Mouse (Mus musculus) liver, adult 2 months (tissue): ENCODE measurements around the gene Zw10. TPM values are rescaled to one million over a fixed set of nuclear protein-coding genes. Genes with fewer than 3 reads are reported as not detected.

Source experiments
- DNase-seq: peaks from one replicate; pipeline ENCODE4 v3.0.0-alpha.2; 2011; ENCODE audit warnings: low read depth, low spot score; ENCODE audit errors: extremely low read depth
- H3K27ac ChIP-seq: fragments of 200-500 bp; replicated peaks from 2 replicates; pipeline ENCODE4 v1.5.1; 2012; ENCODE audit warnings: low read depth, mild to moderate bottlenecking, control low read depth, inconsistent platforms, low read length; ENCODE audit not compliant: insufficient read depth
- H3K27me3 ChIP-seq: fragments of 200-500 bp; 2 replicates; pipeline ENCODE4 v1.6.1; 2012; ENCODE audit warnings: mild to moderate bottlenecking, moderate library complexity, low read length, inconsistent platforms; ENCODE audit not compliant: control insufficient read depth, insufficient read depth
- H3K36me3 ChIP-seq: fragments of 200-500 bp; 2 replicates; pipeline ENCODE4 v1.6.1; 2012; ENCODE audit warnings: low read length, inconsistent platforms; ENCODE audit not compliant: control insufficient read depth, insufficient read depth
- H3K4me1 ChIP-seq: fragments of 200-500 bp; 2 replicates; pipeline ENCODE4 v1.6.1; 2011; ENCODE audit warnings: low read length; ENCODE audit not compliant: control insufficient read depth, insufficient read depth
- H3K4me3 ChIP-seq: fragments of 200-500 bp; 2 replicates; pipeline ENCODE4 v1.5.1; 2011; ENCODE audit warnings: low read depth, mild to moderate bottlenecking, control low read depth, low read length, moderate library complexity; ENCODE audit not compliant: insufficient read depth
- H3K79me2 ChIP-seq: fragments of 200-500 bp; 2 replicates; pipeline ENCODE4 v1.6.1; 2012; ENCODE audit warnings: inconsistent platforms, mild to moderate bottlenecking, low read length, moderate library complexity; ENCODE audit not compliant: control insufficient read depth, insufficient read depth
- H3K9ac ChIP-seq: fragments of 200-500 bp; 2 replicates; pipeline ENCODE4 v1.6.1; 2012; ENCODE audit warnings: low read depth, mild to moderate bottlenecking, control low read depth, inconsistent platforms, low read length
- CTCF ChIP-seq: fragments of 200-500 bp; IDR thresholded peaks from 2 replicates; pipeline ENCODE4 v1.5.1; 2011; ENCODE audit warnings: low read depth, low read length, control low read depth
- POLR2A ChIP-seq: fragments of 200-500 bp; IDR thresholded peaks from 2 replicates; pipeline ENCODE4 v1.6.1; 2011; ENCODE audit warnings: low read length, control low read depth; ENCODE audit not compliant: insufficient read depth; ENCODE audit errors: extremely low read depth
- WGBS: fragments of 180-500 bp; shearing (Covaris S2); methylation state at CpG from one replicate; pipeline ENCODE4 v1.1.7; 2018; 5-methylcytosine and 5-hydroxymethylcytosine counted together
- polyA plus RNA-seq: library from polyadenylated mRNA; depleted of rRNA; stranded (reverse); fragments of >200 nt; gene quantifications from 2 replicates; pipeline ENCODE4 v1.2.3, GENCODE M21; 2012; rRNA removed
- total RNA-seq: library from RNA; depleted of rRNA; stranded (reverse); fragments of >200 nt; gene quantifications from 2 replicates; pipeline ENCODE4 v1.2.3, GENCODE M21; 2014; rRNA removed

The Zw10 gene
- total and polyA plus RNA-seq, 2 experiments, result 6.1 to 9.9 TPM

GRCm38 (mm10) chr9:49118271-49118825, 62.9 kb downstream of the Zw10 start:
- TF ChIP-seq POLR2A, result no peak
- no peak for TF ChIP-seq CTCF
- no peak for DNase-seq
- no peaks in the 10 kb centered on the region for H3K79me2 ChIP-seq
- no peaks in the 10 kb centered on the region for H3K4me1 ChIP-seq
- WGBS, result 48% methylated on average over 3 of the region's 3 CpGs
- no peak overlapping the region for H3K4me3 ChIP-seq
- no peaks in the 10 kb centered on the region for H3K27me3 ChIP-seq
- no peak overlapping the region for H3K27ac ChIP-seq
- H3K36me3 ChIP-seq, result no peaks in the 10 kb centered on the region
- H3K9ac ChIP-seq, result no peak overlapping the region

DNA sequence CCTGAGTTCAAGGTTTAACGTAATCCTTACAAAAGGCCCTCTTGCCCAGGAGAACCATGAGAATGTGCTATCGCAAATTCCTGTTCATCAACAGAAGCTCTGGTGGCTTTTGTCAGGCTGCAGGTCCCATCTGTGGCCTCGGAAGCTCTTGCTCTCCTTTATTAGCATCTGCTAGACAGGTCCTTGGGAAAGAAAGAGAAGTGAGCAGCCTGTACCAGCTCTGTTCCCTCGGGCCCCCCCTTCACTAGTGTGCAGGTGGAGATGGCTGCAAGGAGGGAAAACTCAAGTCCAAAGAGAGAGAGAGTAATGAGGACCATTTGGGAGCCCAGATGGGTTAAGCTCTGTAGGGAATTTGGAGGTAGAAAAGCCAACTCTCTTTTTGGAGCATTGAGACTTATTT, 64.3 kb downstream of the Zw10 start:
- no peaks in the 10 kb centered on the region for H3K36me3 ChIP-seq
- H3K27ac ChIP-seq, result no peak overlapping the region
- no peak for DNase-seq
- no peaks in the 10 kb centered on the region for H3K4me1 ChIP-seq
- H3K79me2 ChIP-seq, result no peaks in the 10 kb centered on the region
- no peak overlapping the region for H3K4me3 ChIP-seq
- TF ChIP-seq CTCF, result no peak
- no peak for TF ChIP-seq POLR2A
- H3K9ac ChIP-seq, result no peak overlapping the region
- 67% methylated on average over 4 of the region's 4 CpGs for WGBS
- no peaks in the 10 kb centered on the region for H3K27me3 ChIP-seq

DNA sequence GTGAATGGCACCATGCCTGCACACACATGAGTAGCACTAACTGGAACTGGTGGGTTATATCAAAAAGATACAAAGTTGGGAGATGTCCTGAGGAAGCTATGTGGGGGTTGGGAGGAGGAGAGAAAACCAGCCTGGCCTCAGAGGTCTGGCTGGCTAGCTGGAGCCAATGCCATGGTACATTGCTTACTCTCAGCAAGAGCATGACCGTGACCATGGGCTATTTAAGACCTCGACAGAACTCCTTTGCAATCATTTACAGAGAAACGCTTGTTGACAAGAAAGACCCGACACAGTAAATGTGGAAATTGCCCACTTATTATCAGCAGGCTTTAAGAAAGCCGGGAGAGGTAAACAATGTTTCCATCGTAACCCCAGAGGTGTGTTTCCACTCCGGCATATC, 70.3 kb downstream of the Zw10 start:
- Histone ChIP-seq H3K27me3 (no peaks in the 10 kb centered on the region), H3K27ac (no peak overlapping the region), H3K4me1 (no peaks in the 10 kb centered on the region), H3K79me2 (no peaks in the 10 kb centered on the region), H3K9ac (no peak overlapping the region), H3K36me3 (no peaks in the 10 kb centered on the region), H3K4me3 (no peak overlapping the region)
- WGBS, result 65% methylated on average over 7 of the region's 7 CpGs
- TF ChIP-seq POLR2A (no peak), CTCF (no peak)
- DNase-seq, result no peak

Other genes with a start within 250 kb of the Zw10 start
- gene Zbtb16, start 219.4 kb upstream of the Zw10 start, total RNA-seq, result 19.3 and 24.2 TPM in 2 replicates
- gene Zbtb16, start 219.4 kb upstream of the Zw10 start, polyA plus RNA-seq, result 5.3 and 7.2 TPM in 2 replicates
- not detected in 2 replicates for gene Htr3a, start 144.5 kb upstream of the Zw10 start, total RNA-seq
- gene Htr3a, start 144.5 kb upstream of the Zw10 start, polyA plus RNA-seq, result not detected in 2 replicates
- gene Htr3b, start 90.6 kb upstream of the Zw10 start, total RNA-seq, result not detected in 2 replicates
- not detected in 2 replicates for gene Htr3b, start 90.6 kb upstream of the Zw10 start, polyA plus RNA-seq
- 6.1 and 8.0 TPM in 2 replicates for gene Usp28, start 70.2 kb upstream of the Zw10 start, total RNA-seq
- gene Usp28, start 70.2 kb upstream of the Zw10 start, polyA plus RNA-seq, result 6.4 and 8.2 TPM in 2 replicates
- gene Tmprss5, start 25.6 kb downstream of the Zw10 start, total RNA-seq, result not detected in 2 replicates
- not detected in 2 replicates for gene Tmprss5, start 25.6 kb downstream of the Zw10 start, polyA plus RNA-seq
- not detected in 2 replicates for gene Gm4894, start 194.9 kb downstream of the Zw10 start, total RNA-seq
- not detected in 2 replicates for gene Gm4894, start 194.9 kb downstream of the Zw10 start, polyA plus RNA-seq